Mouse (Mus musculus) MEL (cell line): ENCODE results near the gene Rtel1. TPM values are rescaled to one million over a fixed set of nuclear protein-coding genes. Genes with fewer than 3 reads are reported as not detected.

Source experiments
- DNase-seq: peaks from one replicate; pipeline ENCODE4 v3.0.0; 2011; ENCODE audit warnings: low read depth, low spot score
- H3K27ac ChIP-seq: 2 replicates; pipeline ENCODE4 v1.5.1; 2012; ENCODE audit warnings: low read depth, mild to moderate bottlenecking, control low read depth, low read length, moderate library complexity; ENCODE audit not compliant: control insufficient read depth
- H3K27me3 ChIP-seq, 2 experiments: fragments of 150-350 bp in 1 of 2; sonication (generic) in 1 of 2; 2 replicates each; pipeline ENCODE4 v1.6.1; 2012; ENCODE audit warnings: low read length in 2 of 2, mild to moderate bottlenecking in 2 of 2, improper control_type of control experiment in 1 of 2, moderate library complexity in 1 of 2; ENCODE audit not compliant: insufficient read depth in 2 of 2, control insufficient read depth in 1 of 2
- H3K36me3 ChIP-seq, 2 experiments: 2 replicates each; pipeline ENCODE4 v1.6.1; 2012 to 2014; ENCODE audit warnings: low read length in 2 of 2, improper control_type of control experiment in 1 of 2, inconsistent platforms in 1 of 2, mild to moderate bottlenecking in 1 of 2; ENCODE audit not compliant: insufficient read depth in 2 of 2, control insufficient read depth in 1 of 2
- H3K4me1 ChIP-seq, 2 experiments: fragments of 150-350 bp in 1 of 2; sonication (generic) in 1 of 2; 2 replicates each; pipeline ENCODE4 v1.6.1; 2012; ENCODE audit warnings: low read length in 2 of 2, improper control_type of control experiment in 1 of 2, mild to moderate bottlenecking in 1 of 2; ENCODE audit not compliant: insufficient read depth in 2 of 2, control insufficient read depth in 1 of 2
- H3K4me3 ChIP-seq, 2 experiments: fragments of 150-350 bp in 1 of 2; sonication (generic) in 1 of 2; 2 replicates each; pipeline ENCODE4 v1.5.1; 2012; ENCODE audit warnings: low read depth in 2 of 2, low read length in 2 of 2, mild to moderate bottlenecking in 2 of 2, moderate library complexity in 2 of 2, control low read depth in 1 of 2, improper control_type of control experiment in 1 of 2; ENCODE audit not compliant: control insufficient read depth in 1 of 2, insufficient read depth in 1 of 2
- H3K79me2 ChIP-seq: 2 replicates; pipeline ENCODE4 v1.6.1; 2012; ENCODE audit warnings: mild to moderate bottlenecking, low read length, moderate library complexity; ENCODE audit not compliant: control insufficient read depth, poor library complexity, insufficient read depth
- H3K9ac ChIP-seq: 2 replicates; pipeline ENCODE4 v1.6.1; 2012; ENCODE audit warnings: low read depth, mild to moderate bottlenecking, control low read depth, low read length, moderate library complexity; ENCODE audit not compliant: control insufficient read depth, poor library complexity, severe bottlenecking
- H3K9me3 ChIP-seq: fragments of 150-350 bp; sonication (generic); replicated peaks from 2 replicates; pipeline ENCODE4 v1.6.1; 2012; ENCODE audit warnings: mild to moderate bottlenecking, low read length, improper control_type of control experiment, moderate library complexity; ENCODE audit not compliant: insufficient read depth
- CHD2 ChIP-seq: IDR thresholded peaks from 2 replicates; pipeline ENCODE4 v1.6.1; 2011; ENCODE audit warnings: low read length, improper control_type of control experiment
- ELF1 ChIP-seq: IDR thresholded peaks from 2 replicates; pipeline ENCODE4 v1.6.1; 2014; ENCODE audit warnings: low read depth, mild to moderate bottlenecking, inconsistent platforms, low read length, improper control_type of control experiment, moderate library complexity
- GABPA ChIP-seq: IDR thresholded peaks from 2 replicates; pipeline ENCODE4 v1.6.1; 2012; ENCODE audit warnings: low read depth, mild to moderate bottlenecking, inconsistent platforms, low read length, improper control_type of control experiment, moderate library complexity
- GATA1 ChIP-seq: IDR thresholded peaks from 2 replicates; pipeline ENCODE4 v1.6.1; 2011; ENCODE audit warnings: low read depth, low read length, improper control_type of control experiment
- JUND ChIP-seq: IDR thresholded peaks from 2 replicates; pipeline ENCODE4 v1.6.1; 2011; ENCODE audit warnings: low read depth, mild to moderate bottlenecking, improper control_type of control experiment, low read length
- MAFK ChIP-seq: IDR thresholded peaks from 2 replicates; pipeline ENCODE4 v1.6.1; 2011; ENCODE audit warnings: low read depth, mild to moderate bottlenecking, low read length, improper control_type of control experiment, borderline replicate concordance
- MAZ ChIP-seq: IDR thresholded peaks from 2 replicates; pipeline ENCODE4 v1.6.1; 2012; ENCODE audit warnings: low read depth, mild to moderate bottlenecking, inconsistent platforms, low read length, improper control_type of control experiment
- MYB ChIP-seq: IDR thresholded peaks from 2 replicates; pipeline ENCODE4 v1.6.1; 2011; ENCODE audit warnings: mild to moderate bottlenecking, low read depth, low read length, improper control_type of control experiment
- MYC ChIP-seq: IDR thresholded peaks from 2 replicates; pipeline ENCODE4 v1.6.1; 2011; ENCODE audit warnings: low read depth, mild to moderate bottlenecking, low read length, improper control_type of control experiment, moderate library complexity
- NRF1 ChIP-seq: IDR thresholded peaks from 2 replicates; pipeline ENCODE4 v1.6.1; 2014; ENCODE audit warnings: low read depth, mild to moderate bottlenecking, inconsistent platforms, low read length, improper control_type of control experiment, moderate library complexity; ENCODE audit not compliant: poor library complexity, insufficient read depth, severe bottlenecking
- POLR2A ChIP-seq, 2 experiments: IDR thresholded peaks; 2 replicates each; pipeline ENCODE4 v1.6.1; 2011 to 2012; ENCODE audit warnings: low read length in 2 of 2, mild to moderate bottlenecking in 2 of 2, control low read depth in 1 of 2, improper control_type of control experiment in 1 of 2, low read depth in 1 of 2, moderate library complexity in 1 of 2; ENCODE audit not compliant: control insufficient read depth in 1 of 2, insufficient read depth in 1 of 2, poor library complexity in 1 of 2
- POLR2AphosphoS2 ChIP-seq: IDR thresholded peaks from 2 replicates; pipeline ENCODE4 v1.6.1; 2011; ENCODE audit warnings: low read length, improper control_type of control experiment
- RAD21 ChIP-seq: IDR thresholded peaks from 2 replicates; pipeline ENCODE4 v1.6.1; 2011; ENCODE audit warnings: mild to moderate bottlenecking, low read depth, low read length, improper control_type of control experiment
- RCOR1 ChIP-seq: IDR thresholded peaks from 2 replicates; pipeline ENCODE4 v1.6.1; 2012; ENCODE audit warnings: low read depth, mild to moderate bottlenecking, inconsistent platforms, low read length, improper control_type of control experiment
- SIN3A ChIP-seq: IDR thresholded peaks from 2 replicates; pipeline ENCODE4 v1.6.1; 2012; ENCODE audit warnings: low read length, improper control_type of control experiment, inconsistent platforms
- SMC3 ChIP-seq: IDR thresholded peaks from 2 replicates; pipeline ENCODE4 v1.6.1; 2011; ENCODE audit warnings: low read depth, low read length, improper control_type of control experiment
- TBP ChIP-seq: IDR thresholded peaks from 2 replicates; pipeline ENCODE4 v1.8.0; 2011; ENCODE audit warnings: low read depth, low read length, improper control_type of control experiment
- TCF12 ChIP-seq: IDR thresholded peaks from 2 replicates; pipeline ENCODE4 v1.6.1; 2014; ENCODE audit warnings: low read depth, mild to moderate bottlenecking, inconsistent platforms, low read length, improper control_type of control experiment, moderate library complexity
- UBTF ChIP-seq: IDR thresholded peaks from 2 replicates; pipeline ENCODE4 v1.6.1; 2012; ENCODE audit warnings: low read depth, mild to moderate bottlenecking, inconsistent platforms, low read length, improper control_type of control experiment, moderate library complexity, borderline replicate concordance; ENCODE audit not compliant: insufficient read depth
- USF1 ChIP-seq: IDR thresholded peaks from 2 replicates; pipeline ENCODE4 v1.6.1; 2014; ENCODE audit warnings: low read depth, mild to moderate bottlenecking, inconsistent platforms, low read length, improper control_type of control experiment, moderate library complexity
- ZC3H11A ChIP-seq: IDR thresholded peaks from 2 replicates; pipeline ENCODE4 v1.6.1; 2012; ENCODE audit warnings: low read depth, mild to moderate bottlenecking, inconsistent platforms, low read length, improper control_type of control experiment
- ZMIZ1 ChIP-seq: IDR thresholded peaks from 2 replicates; pipeline ENCODE4 v1.6.1; 2012; ENCODE audit warnings: low read depth, mild to moderate bottlenecking, inconsistent platforms, low read length, improper control_type of control experiment, moderate library complexity
- polyA plus RNA-seq, 2 experiments: library from polyadenylated mRNA; stranded (reverse) in 1 of 2; unstranded in 1 of 2; fragments of >175 nt in 1 of 2; fragments of >200 nt in 1 of 2; gene quantifications; 2 replicates each; pipeline versions ENCODE4 v1.2.1 to v1.2.4; 2012; ENCODE audit warnings: low replicate concordance in 2 of 2, low read depth in 1 of 2; ENCODE audit not compliant: insufficient read length in 2 of 2, insufficient read depth in 1 of 2, missing spikeins in 1 of 2
- total RNA-seq: library from RNA; depleted of rRNA; stranded (reverse); fragments of 300-350 nt; gene quantifications from 2 replicates; pipeline ENCODE4 v1.2.3, GENCODE M21; 2012

Rtel1 gene
- total and polyA plus RNA-seq, 3 experiments = 54.2 to 87.0 TPM; not detected in 1

GRCm38 (mm10) chr2:181319248-181320102 lies at the start of gene Rtel1 (continued):
- TF ChIP-seq POLR2AphosphoS2 (peak; percentile 80; the same call in 1 of the 2 replicates), MYC (peak; percentile 98), NRF1 (no peak), USF1 (peak; percentile 21; the same call in 1 of the 2 replicates)

- Histone ChIP-seq H3K9me3 (no peaks in the 10 kb centered on the region), H3K79me2 (no peaks in the 10 kb centered on the region), H3K27ac (no peak overlapping the region), H3K9ac (no peak overlapping the region), H3K4me1 (peaks cover 0 to 4% of the 10 kb centered on the region in 2 experiments; a peak in 1 of 4 replicates), H3K36me3 (peaks cover 4% of the 10 kb centered on the region in 2 experiments; a peak in 3 of 4 replicates), H3K27me3 (no peaks in the 10 kb centered on the region), H3K4me3 (no peak overlapping the region)
- no peak for DNase-seq
- TF ChIP-seq RAD21 = no peak
Observed at GRCm38 (mm10) chr2:181272092-181272491, 47.4 kb upstream of the Rtel1 start.

GRCm38 (mm10) chr2:181273829-181274228 lies 45.7 kb upstream of the Rtel1 start:
- H3K9me3 ChIP-seq = no peaks in the 10 kb centered on the region
- peaks cover under 1% of the 10 kb centered on the region; the same call in 1 of the 2 replicates for H3K79me2 ChIP-seq
- no peak overlapping the region for H3K9ac ChIP-seq
- H3K4me1 ChIP-seq = peaks cover 4 to 8% of the 10 kb centered on the region in 2 experiments; a peak in 3 of 4 replicates
- no peak for TF ChIP-seq POLR2A (IDR thresholded peaks at IDR 0.05; ENCODE audit: control insufficient read depth in 1 of 2, insufficient read depth in 1 of 2, low read depth in 1 of 2, low read length in 2 of 2, poor library complexity in 1 of 2)
- TF ChIP-seq RCOR1 = no peak
- no peak for TF ChIP-seq POLR2AphosphoS2
- no peak for TF ChIP-seq MYB
- TF ChIP-seq ZC3H11A = no peak
- TF ChIP-seq ELF1 = no peak
- no peak for TF ChIP-seq TBP
- TF ChIP-seq CHD2 = no peak
- no peak for TF ChIP-seq JUND
- no peak for TF ChIP-seq UBTF
- TF ChIP-seq TCF12 = no peak
- TF ChIP-seq MAZ = no peak
- TF ChIP-seq GABPA = no peak
- no peak for TF ChIP-seq SIN3A
- no peak for TF ChIP-seq MAFK
- TF ChIP-seq ZMIZ1 = no peak
- TF ChIP-seq SMC3 = no peak
- no peak for TF ChIP-seq GATA1
- no peak for DNase-seq
- no peaks in the 10 kb centered on the region for H3K27me3 ChIP-seq
- H3K4me3 ChIP-seq = no peak overlapping the region
- H3K27ac ChIP-seq = no peak overlapping the region
- H3K36me3 ChIP-seq = peaks cover 4 to 15% of the 10 kb centered on the region in 2 experiments; a peak in 3 of 4 replicates
